Mouse (Mus musculus): ENCODE measurements around the gene Gys2.

DNA sequence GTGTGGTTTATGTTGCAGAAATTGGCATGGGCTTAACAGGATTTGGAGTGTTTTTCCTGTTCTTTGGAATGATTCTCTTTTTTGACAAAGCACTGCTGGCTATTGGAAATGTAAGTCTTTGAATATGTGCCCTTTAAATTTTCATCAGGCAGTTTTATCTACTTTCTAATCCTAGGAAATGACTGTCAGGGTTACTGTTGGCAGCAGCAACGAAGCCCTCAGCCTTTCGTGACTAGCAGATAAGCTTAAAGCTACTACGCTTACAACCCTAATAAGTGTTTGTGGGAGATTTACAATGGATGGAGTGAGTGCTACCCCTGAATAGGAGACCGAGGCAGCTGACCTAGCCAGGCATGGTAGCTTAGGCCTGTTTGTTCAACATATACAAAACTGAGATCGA is 80.6 kb downstream of the Gys2 start:
- no peak for TF ChIP-seq EP300 (optimal IDR thresholded peaks at IDR 0.05)
- no peak for TF ChIP-seq CTCF (IDR thresholded peaks at IDR 0.05; ENCODE audit: low read depth)

Measured in stomach, postnatal 0 days (tissue).